9 mouse cellular contexts compared by ENCODE assay signal in the genomic region with DNA sequence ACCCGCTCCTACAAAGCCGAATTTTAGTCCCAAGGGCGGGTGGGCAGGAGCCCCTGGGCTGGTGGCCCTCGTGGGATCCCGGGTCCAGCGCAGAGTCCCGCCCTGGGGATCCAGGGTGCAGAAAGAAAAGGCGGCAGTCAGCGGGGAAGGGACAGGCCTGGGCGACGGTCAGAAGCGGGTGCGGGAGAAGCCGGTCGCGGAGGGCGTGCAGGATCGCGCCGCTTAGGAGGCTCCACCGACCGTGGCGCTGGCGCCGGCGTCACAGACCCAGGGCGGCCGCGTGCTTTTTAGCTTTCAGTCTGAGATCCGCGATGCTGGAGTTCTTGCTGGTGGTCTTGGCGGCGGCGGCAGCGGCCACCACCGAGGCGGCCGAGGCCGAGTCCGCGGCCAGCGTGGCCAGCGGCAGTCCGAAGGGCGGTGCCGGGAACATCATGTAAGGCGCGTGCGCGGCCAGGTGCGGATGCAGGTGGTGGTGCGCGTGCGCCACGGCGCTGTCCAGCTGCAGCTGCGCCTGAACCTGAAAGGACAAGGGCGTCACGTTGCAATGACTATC. TPM values are rescaled to one million over a fixed set of nuclear protein-coding genes. Genes with fewer than 3 reads are reported as not detected.
DNase-seq lines count a peak whose midpoint lies in the region; ATAC-seq and TF ChIP-seq lines count a peak whose summit lies in the region.
"Had no signal": no experiment of that assay in that cellular context is flagged by ENCODE, and none has a peak within 500 bp of the region (broad histone marks: within the 10 kb centered on the region; RNA-seq: fewer than 3 reads in every experiment).

No protein-coding gene starts in this region.

- peak overlapping the region; percentile 59 for H3K9ac ChIP-seq in heart, embryonic 13.5 days
- H3K9ac ChIP-seq in kidney, embryonic 14.5 days (ENCODE audit: low read depth, low read length), result peak overlapping the region; percentile 12; the same call in 1 of the 2 replicates
- no peak overlapping the region for H3K9ac ChIP-seq in lung, embryonic 16.5 days (ENCODE audit: low read length)

- no peak for TF ChIP-seq CTCF in brain, embryonic 14.5 days (IDR thresholded peaks at IDR 0.05; ENCODE audit: borderline replicate concordance, extremely low read depth, insufficient read depth, insufficient read length)

- intact Hi-C loops in left cerebral cortex, postnatal 36 days (cut with DNase I), result loop anchor here (5.0 kb wide), 1 partner anchor 226 kb away; no protein-coding TSS in a partner anchor

- H3K9me3 ChIP-seq in heart, embryonic 13.5 days, result no peaks in the 10 kb centered on the region
- H3K9me3 ChIP-seq in kidney, embryonic 14.5 days (ENCODE audit: control insufficient read depth, low read length), result no peaks in the 10 kb centered on the region
- no peaks in the 10 kb centered on the region for H3K9me3 ChIP-seq in lung, embryonic 16.5 days (ENCODE audit: control insufficient read depth, low read length)

- DNase-seq in left cerebral cortex, postnatal 36 days (ENCODE audit: low spot score in 2 of 2), result peak; percentile 14 to 21
- DNase-seq in left cerebral cortex, adult 18-20 months (ENCODE audit: low spot score in 2 of 2), result no peak
- DNase-seq in brain, embryonic 14.5 days (ENCODE audit: low read depth), result peak; percentile 70
- peak; percentile 65 for DNase-seq in retina, embryonic 14.5 days (ENCODE audit: low spot score)
- no peak for DNase-seq in MN1 (ENCODE audit: low spot score)

- no peak overlapping the region for H3K27ac ChIP-seq in heart, embryonic 13.5 days (replicated peaks)
- H3K27ac ChIP-seq in kidney, embryonic 14.5 days (ENCODE audit: low read depth, low read length), result no peak overlapping the region
- H3K27ac ChIP-seq in lung, embryonic 16.5 days (ENCODE audit: low read length), result no peak overlapping the region

- peak overlapping the region; percentile 88 for H3K4me2 ChIP-seq in heart, embryonic 13.5 days
- H3K4me2 ChIP-seq in kidney, embryonic 14.5 days (replicated peaks; ENCODE audit: low read depth, low read length), result peak overlapping the region; percentile 77
- H3K4me2 ChIP-seq in lung, embryonic 16.5 days (ENCODE audit: low read depth, low read length), result peak overlapping the region; percentile 87

- H3K36me3 ChIP-seq in heart, embryonic 13.5 days, result no peaks in the 10 kb centered on the region
- no peaks in the 10 kb centered on the region for H3K36me3 ChIP-seq in kidney, embryonic 14.5 days (ENCODE audit: control insufficient read depth, insufficient read depth, low read length)
- no peaks in the 10 kb centered on the region for H3K36me3 ChIP-seq in lung, embryonic 16.5 days (ENCODE audit: control insufficient read depth, insufficient read depth, low read length)

- peaks cover 20% of the 10 kb centered on the region for H3K4me1 ChIP-seq in heart, embryonic 13.5 days
- peaks cover 3% of the 10 kb centered on the region; the same call in 1 of the 2 replicates for H3K4me1 ChIP-seq in kidney, embryonic 14.5 days (ENCODE audit: control insufficient read depth, insufficient read depth, low read length)
- H3K4me1 ChIP-seq in lung, embryonic 16.5 days (replicated peaks; ENCODE audit: control insufficient read depth, insufficient read depth, low read length), result peaks cover 6% of the 10 kb centered on the region; the same call in 1 of the 2 replicates

- peak; percentile 46; the same call in 1 of the 2 replicates for ATAC-seq in heart, embryonic 13.5 days (ENCODE audit: extremely low read depth, insufficient number of reproducible peaks, low FRiP score, low TSS enrichment)
- peak; percentile 85 for ATAC-seq in kidney, embryonic 14.5 days (ENCODE audit: low FRiP score, low TSS enrichment)
- peak; percentile 81 for ATAC-seq in lung, embryonic 16.5 days (ENCODE audit: low read depth)

- under 1% methylated on average over 59 of the region's 59 CpGs for WGBS in heart, embryonic 13.5 days
- WGBS in kidney, embryonic 14.5 days, result under 1% methylated on average over 52 of the region's 59 CpGs
- WGBS in lung, embryonic 16.5 days, result under 1% methylated on average over 59 of the region's 59 CpGs

- peak overlapping the region; percentile 61 for H3K4me3 ChIP-seq in heart, embryonic 13.5 days
- H3K4me3 ChIP-seq in kidney, embryonic 14.5 days (ENCODE audit: low read length), result peak overlapping the region; percentile 48
- H3K4me3 ChIP-seq in lung, embryonic 16.5 days (ENCODE audit: low read length), result peak overlapping the region; percentile 57
- H3K4me3 ChIP-seq: myocyte had no signal

- no peak for TF ChIP-seq POLR2A in brain, embryonic 14.5 days (IDR thresholded peaks at IDR 0.05; ENCODE audit: borderline replicate concordance, extremely low read depth, insufficient read depth, insufficient read length, poor library complexity, severe bottlenecking)

- peaks cover 85% of the 10 kb centered on the region for H3K27me3 ChIP-seq in heart, embryonic 13.5 days (replicated peaks)
- H3K27me3 ChIP-seq in kidney, embryonic 14.5 days (ENCODE audit: control insufficient read depth, insufficient read depth, low read length), result peaks cover 84% of the 10 kb centered on the region
- H3K27me3 ChIP-seq in lung, embryonic 16.5 days (ENCODE audit: control insufficient read depth, insufficient read depth, low read depth, low read length), result peaks cover 71% of the 10 kb centered on the region

RNA-seq across cellular contexts. Expression of gene Rsrc1, which starts 7.7 kb away (rescaled TPM):
- total RNA-seq in left cerebral cortex, postnatal 36 days (2021), result 10 to 100 TPM; 31.9 to 36.0 TPM
- total RNA-seq in left cerebral cortex, adult 18-20 months (2021), result 10 to 100 TPM; 35.7 to 40.0 TPM
- polyA plus RNA-seq in brain, embryonic 14.5 days (2012; rRNA removed), result 13.7 and 24.0 TPM in 2 replicates
- 22.3 and 22.4 TPM in 2 replicates for polyA plus RNA-seq in heart, embryonic 13.5 days (2015; fragmentation: Nextera tagmentation; extraction: Ambion mirVana)
- 38.5 and 43.8 TPM in 2 replicates for polyA plus RNA-seq in kidney, embryonic 14.5 days (2014; fragmentation: Nextera tagmentation; extraction: Ambion mirVana)
- 30.0 and 30.8 TPM in 2 replicates for polyA plus RNA-seq in lung, embryonic 16.5 days (2015; fragmentation: Nextera tagmentation; extraction: Ambion mirVana)

RNA-seq across cellular contexts. Expression of gene Shox2, which starts 8.1 kb away (rescaled TPM):
- under 1 TPM in 1 of 2 experiments, not detected in 1; 0.17 TPM for total RNA-seq in left cerebral cortex, postnatal 36 days (2021)
- total RNA-seq in left cerebral cortex, adult 18-20 months (2021), result not detected
- polyA plus RNA-seq in brain, embryonic 14.5 days (2012; rRNA removed), result 36.1 and 57.3 TPM in 2 replicates
- 5.8 and 7.8 TPM in 2 replicates for polyA plus RNA-seq in heart, embryonic 13.5 days (2015; fragmentation: Nextera tagmentation; extraction: Ambion mirVana)
- 0.16 TPM in 1 of 2 replicates, not detected in the other for polyA plus RNA-seq in kidney, embryonic 14.5 days (2014; fragmentation: Nextera tagmentation; extraction: Ambion mirVana)
- 1.4 and 2.4 TPM in 2 replicates for polyA plus RNA-seq in lung, embryonic 16.5 days (2015; fragmentation: Nextera tagmentation; extraction: Ambion mirVana)

Comparison
In these comparisons a context has a peak if more than half of its experiments do, and no peak if none do; other contexts are left out.
1. DNase-seq: peak in left cerebral cortex, postnatal 36 days (2 of 2), brain, embryonic 14.5 days (single experiment) and retina, embryonic 14.5 days (single experiment); none in left cerebral cortex, adult 18-20 months (0 of 2) and MN1 (single experiment).
2. Peak in every context shown above with its lines, with median percentiles within 50 percentile points of each other: ATAC-seq, H3K4me2 ChIP-seq and H3K4me3 ChIP-seq.